Mouse (Mus musculus) small intestine, adult 2 months (tissue): ENCODE results near the gene Grsf1. TPM values are rescaled to one million over a fixed set of nuclear protein-coding genes. Genes with fewer than 3 reads are reported as not detected.

ENCODE experiments used
- H3K27ac ChIP-seq: fragments of 200-500 bp; 2 replicates; pipeline ENCODE4 v1.5.1; 2012; ENCODE audit warnings: low read depth, low read length, control low read depth, inconsistent platforms; ENCODE audit not compliant: insufficient read depth
- H3K27me3 ChIP-seq: fragments of 200-500 bp; 2 replicates; pipeline ENCODE4 v1.6.1; 2012; ENCODE audit warnings: mild to moderate bottlenecking, moderate library complexity, low read length, inconsistent platforms; ENCODE audit not compliant: control insufficient read depth, insufficient read depth
- H3K36me3 ChIP-seq: fragments of 200-500 bp; 2 replicates; pipeline ENCODE4 v1.6.1; 2012; ENCODE audit warnings: mild to moderate bottlenecking, low read length, control low read depth, inconsistent platforms; ENCODE audit not compliant: control insufficient read depth, insufficient read depth
- H3K4me1 ChIP-seq: fragments of 200-500 bp; 2 replicates; pipeline ENCODE4 v1.6.1; 2012; ENCODE audit warnings: low read length, inconsistent platforms, mixed read lengths; ENCODE audit not compliant: control insufficient read depth, insufficient read depth, insufficient read length
- H3K4me3 ChIP-seq: fragments of 200-500 bp; 2 replicates; pipeline ENCODE4 v1.5.1; 2012; ENCODE audit warnings: low read depth, mild to moderate bottlenecking, control low read depth, inconsistent platforms, low read length, moderate library complexity
- CTCF ChIP-seq: fragments of 200-500 bp; IDR thresholded peaks from 2 replicates; pipeline ENCODE4 v1.5.1; 2012; ENCODE audit warnings: low read depth, mild to moderate bottlenecking, control low read depth, inconsistent platforms, low read length, moderate library complexity, mixed read lengths; ENCODE audit not compliant: insufficient replicate concordance, insufficient read length; ENCODE audit errors: extremely low read depth
- POLR2A ChIP-seq: fragments of 200-500 bp; IDR thresholded peaks from 2 replicates; pipeline ENCODE4 v1.6.1; 2012; ENCODE audit warnings: low read depth, mild to moderate bottlenecking, control low read depth, inconsistent platforms, low read length, moderate library complexity
- WGBS: fragments of 180-500 bp; shearing (Covaris S2); methylation state at CpG from one replicate; pipeline ENCODE4 v1.1.7; 2018; 5-methylcytosine and 5-hydroxymethylcytosine counted together
- polyA plus RNA-seq: library from polyadenylated mRNA; depleted of rRNA; stranded (reverse); fragments of >200 nt; gene quantifications from 2 replicates; pipeline ENCODE4 v1.2.3, GENCODE M21; 2012

Grsf1 gene
- polyA plus RNA-seq, 1 experiment = 22.3 TPM

DNA sequence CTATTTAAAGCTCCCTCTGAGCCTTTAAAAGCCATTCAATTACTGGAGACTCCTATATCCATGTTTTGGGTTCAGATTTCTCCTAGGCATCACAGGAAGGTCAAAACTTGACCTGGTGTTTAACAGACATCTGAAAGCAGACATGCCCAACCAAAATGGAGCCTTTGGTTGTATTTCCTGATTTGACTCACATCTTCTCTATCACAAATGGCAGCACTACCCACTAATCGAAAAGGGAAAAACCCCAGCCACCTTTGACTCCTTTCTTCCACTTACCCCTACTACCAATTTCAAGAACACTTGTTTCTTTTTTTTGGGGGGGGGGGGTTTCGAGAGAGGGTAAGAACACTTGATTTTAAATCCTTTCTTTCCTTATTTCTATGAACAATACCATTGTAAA is 41.0 kb upstream of the Grsf1 start:
- WGBS = 84% methylated on average over 2 of the region's 2 CpGs
- Histone ChIP-seq H3K4me1 (peaks cover 2% of the 10 kb centered on the region; the same call in 1 of the 2 replicates), H3K27me3 (no peaks in the 10 kb centered on the region), H3K4me3 (no peak overlapping the region), H3K27ac (no peak overlapping the region), H3K36me3 (no peaks in the 10 kb centered on the region)
- no peak for TF ChIP-seq CTCF
- no peak for TF ChIP-seq POLR2A

DNA sequence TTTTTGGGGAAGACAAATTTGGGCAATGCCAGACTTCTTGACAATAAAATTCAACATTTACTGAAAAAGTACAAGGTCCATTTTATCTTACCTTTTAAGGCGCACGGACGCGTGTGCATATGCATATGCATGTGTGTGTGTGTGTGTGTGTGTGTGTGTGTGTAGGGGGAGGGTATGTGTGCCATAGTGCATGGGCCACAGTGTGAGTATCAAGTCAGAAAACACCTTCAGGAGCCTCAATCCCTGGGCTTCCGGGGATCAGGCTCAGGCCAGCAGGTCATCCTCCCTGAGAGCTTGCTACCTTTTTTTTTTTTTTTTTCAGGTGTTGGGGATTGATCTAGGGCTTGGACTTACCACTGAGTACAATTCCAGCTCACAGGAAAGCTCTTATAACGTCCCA is 36.4 kb upstream of the Grsf1 start:
- 86% methylated on average over 6 of the region's 6 CpGs for WGBS
- TF ChIP-seq POLR2A = no peak
- no peak for TF ChIP-seq CTCF
- H3K4me3 ChIP-seq = no peak overlapping the region
- peak overlapping the region; percentile 21 for H3K27ac ChIP-seq
- H3K36me3 ChIP-seq = no peaks in the 10 kb centered on the region
- H3K27me3 ChIP-seq = no peaks in the 10 kb centered on the region
- no peaks in the 10 kb centered on the region for H3K4me1 ChIP-seq

DNA sequence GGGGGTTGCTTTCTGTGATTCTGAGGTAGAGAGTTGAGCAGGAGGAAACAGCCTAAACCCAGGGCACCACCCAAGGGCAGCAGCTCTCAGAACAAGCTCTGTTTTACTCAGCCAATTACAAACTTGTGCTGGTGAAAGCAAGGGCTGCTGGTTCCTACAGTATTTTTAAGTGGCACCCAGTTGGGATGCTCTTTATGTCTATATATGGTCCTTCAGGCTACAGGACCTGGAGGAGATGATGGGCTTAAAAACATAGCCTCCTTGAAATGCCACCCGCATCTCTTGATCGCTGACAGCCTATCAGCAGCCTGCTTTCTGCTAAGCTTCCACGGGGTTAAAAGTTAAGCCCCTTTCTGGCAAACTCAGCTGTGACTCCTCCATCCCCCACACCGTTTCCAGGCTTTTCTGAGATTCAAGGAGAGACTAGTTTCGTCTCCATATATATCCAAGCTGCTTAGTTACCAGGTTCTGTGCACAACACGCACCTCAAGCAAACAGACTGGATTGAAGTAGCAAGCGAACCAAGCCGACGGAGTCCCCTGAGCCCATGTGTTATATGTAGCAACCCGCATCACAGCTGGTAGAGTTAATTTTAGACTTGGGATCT is 35.8 kb upstream of the Grsf1 start:
- TF ChIP-seq CTCF (no peak), POLR2A (no peak)
- WGBS = 65% methylated on average over 10 of the region's 10 CpGs
- H3K4me3 ChIP-seq = no peak overlapping the region
- no peaks in the 10 kb centered on the region for H3K36me3 ChIP-seq
- H3K27ac ChIP-seq = peak overlapping the region; percentile 21
- H3K27me3 ChIP-seq = no peaks in the 10 kb centered on the region
- no peaks in the 10 kb centered on the region for H3K4me1 ChIP-seq

- Histone ChIP-seq H3K27me3 (no peaks in the 10 kb centered on the region), H3K27ac (no peak overlapping the region), H3K4me1 (no peaks in the 10 kb centered on the region), H3K4me3 (no peak overlapping the region), H3K36me3 (no peaks in the 10 kb centered on the region)
- TF ChIP-seq CTCF = no peak
- TF ChIP-seq POLR2A = no peak
Measured at GRCm38 (mm10) chr5:88711128-88711527, 35.2 kb upstream of the Grsf1 start.

GRCm38 (mm10) chr5:88703551-88703950 is 27.6 kb upstream of the Grsf1 start:
- TF ChIP-seq CTCF (no peak), POLR2A (no peak)
- Histone ChIP-seq H3K27me3 (no peaks in the 10 kb centered on the region), H3K36me3 (no peaks in the 10 kb centered on the region), H3K4me1 (no peaks in the 10 kb centered on the region), H3K4me3 (no peak overlapping the region), H3K27ac (no peak overlapping the region)
- 83% methylated on average over 4 of the region's 4 CpGs for WGBS

DNA sequence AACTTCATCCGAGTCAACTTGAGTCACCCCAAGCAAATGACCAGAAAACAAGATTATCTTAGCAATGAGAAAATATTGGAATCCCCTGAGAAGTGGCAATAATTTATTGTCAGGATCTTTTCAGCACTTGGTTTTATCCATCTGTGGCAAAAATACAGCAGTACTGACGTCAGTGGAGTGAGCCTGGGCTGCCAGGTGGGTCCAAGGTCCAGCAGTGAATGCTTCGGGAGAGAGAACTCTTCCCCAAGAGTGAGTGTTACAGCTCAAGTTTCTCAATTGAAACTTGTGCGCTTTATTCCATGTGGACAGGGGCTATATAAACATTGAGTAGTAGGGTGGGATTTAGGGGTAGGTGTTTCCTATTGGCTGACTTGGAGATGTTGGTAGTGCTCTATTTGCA is 26.1 kb upstream of the Grsf1 start:
- H3K27ac ChIP-seq = no peak overlapping the region
- WGBS = 38% methylated on average over 4 of the region's 4 CpGs
- H3K36me3 ChIP-seq = no peaks in the 10 kb centered on the region
- H3K27me3 ChIP-seq = no peaks in the 10 kb centered on the region
- H3K4me3 ChIP-seq = no peak overlapping the region
- no peaks in the 10 kb centered on the region for H3K4me1 ChIP-seq
- TF ChIP-seq CTCF (no peak), POLR2A (no peak)

DNA sequence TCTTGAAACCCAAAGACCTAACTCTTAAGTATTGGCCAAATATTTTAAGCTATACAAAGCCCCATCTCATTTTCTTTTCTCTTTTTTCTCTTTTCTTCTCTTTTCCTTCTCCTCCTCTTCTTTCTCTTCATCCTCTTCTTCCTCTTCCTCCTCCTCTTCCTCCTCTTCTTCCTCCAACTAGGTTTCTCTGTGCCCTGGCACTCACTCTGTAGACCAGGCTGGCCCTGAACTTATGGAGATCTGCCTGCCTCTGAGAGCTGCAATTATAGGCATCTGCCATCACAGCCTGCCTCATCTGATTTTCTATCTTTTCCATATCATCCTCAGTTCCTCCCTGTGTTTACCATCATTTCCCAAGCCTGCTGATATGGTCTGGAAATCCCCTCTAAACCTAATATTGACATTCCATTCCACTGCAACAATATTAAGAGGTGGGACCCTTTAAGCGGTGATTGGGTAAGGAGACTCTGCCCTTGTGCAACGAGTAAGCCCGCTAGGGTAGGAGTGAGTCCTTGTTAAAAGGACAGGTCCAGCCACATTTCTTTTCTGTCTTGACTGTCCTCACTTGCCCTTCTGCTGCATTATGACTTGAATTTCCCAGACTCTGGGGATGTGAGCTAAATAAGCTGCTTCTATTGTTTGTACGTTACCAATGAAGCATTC is 23.4 kb upstream of the Grsf1 start:
- Histone ChIP-seq H3K4me3 (no peak overlapping the region), H3K27me3 (no peaks in the 10 kb centered on the region), H3K36me3 (no peaks in the 10 kb centered on the region), H3K4me1 (no peaks in the 10 kb centered on the region), H3K27ac (no peak overlapping the region)
- no peak for TF ChIP-seq CTCF
- no peak for TF ChIP-seq POLR2A
- WGBS = 44% methylated on average over 4 of the region's 4 CpGs
